Mouse (Mus musculus) olfactory bulb, adult 2 months (tissue): Measurements from ENCODE around the gene 4931409K22Rik. TPM values are rescaled to one million over a fixed set of nuclear protein-coding genes. Genes with fewer than 3 reads are reported as not detected.
A peak's percentile ranks its signal among the peaks of the same experiment; 100 is the strongest.

ENCODE experiments used
- H3K27ac ChIP-seq: fragments of 200-500 bp; 2 replicates; pipeline ENCODE4 v1.5.1; 2012; ENCODE audit warnings: low read depth, low read length; ENCODE audit not compliant: insufficient read depth
- H3K4me1 ChIP-seq: fragments of 200-500 bp; 2 replicates; pipeline ENCODE4 v1.6.1; 2012; ENCODE audit warnings: low read length; ENCODE audit not compliant: control insufficient read depth, insufficient read depth
- H3K4me3 ChIP-seq: fragments of 200-500 bp; 2 replicates; pipeline ENCODE4 v1.5.1; 2012; ENCODE audit warnings: mild to moderate bottlenecking, low read depth, low read length, moderate library complexity; ENCODE audit not compliant: insufficient read depth
- CTCF ChIP-seq: fragments of 200-500 bp; IDR thresholded peaks from 2 replicates; pipeline ENCODE4 v1.5.1; 2012; ENCODE audit warnings: low read depth, mild to moderate bottlenecking, low read length, moderate library complexity; ENCODE audit not compliant: insufficient read depth
- POLR2A ChIP-seq: fragments of 200-500 bp; IDR thresholded peaks from 2 replicates; pipeline ENCODE4 v1.6.1; 2012; ENCODE audit warnings: mild to moderate bottlenecking, low read depth, low read length, moderate library complexity; ENCODE audit not compliant: insufficient read depth
- WGBS: fragments of 180-500 bp; shearing (Covaris S2); methylation state at CpG from one replicate; pipeline ENCODE4 v1.1.7; 2018; 5-methylcytosine and 5-hydroxymethylcytosine counted together
- polyA plus RNA-seq: library from polyadenylated mRNA; stranded (reverse); fragments of >200 nt; gene quantifications from 2 replicates; pipeline ENCODE4 v1.2.4, GENCODE M21; 2012; ENCODE audit warnings: low replicate concordance; ENCODE audit not compliant: missing spikeins, insufficient read depth, insufficient read length

The 4931409K22Rik gene
- polyA plus RNA-seq, 1 experiment = not detected

GRCm38 (mm10) chr5:24536511-24536910, 20.1 kb downstream of the 4931409K22Rik start:
- H3K4me1 ChIP-seq = peaks cover 4% of the 10 kb centered on the region; the same call in 1 of the 2 replicates
- no peak overlapping the region for H3K27ac ChIP-seq
- WGBS = 73% methylated on average over 5 of the region's 5 CpGs
- TF ChIP-seq POLR2A (no peak), CTCF (no peak)
- no peak overlapping the region for H3K4me3 ChIP-seq

DNA sequence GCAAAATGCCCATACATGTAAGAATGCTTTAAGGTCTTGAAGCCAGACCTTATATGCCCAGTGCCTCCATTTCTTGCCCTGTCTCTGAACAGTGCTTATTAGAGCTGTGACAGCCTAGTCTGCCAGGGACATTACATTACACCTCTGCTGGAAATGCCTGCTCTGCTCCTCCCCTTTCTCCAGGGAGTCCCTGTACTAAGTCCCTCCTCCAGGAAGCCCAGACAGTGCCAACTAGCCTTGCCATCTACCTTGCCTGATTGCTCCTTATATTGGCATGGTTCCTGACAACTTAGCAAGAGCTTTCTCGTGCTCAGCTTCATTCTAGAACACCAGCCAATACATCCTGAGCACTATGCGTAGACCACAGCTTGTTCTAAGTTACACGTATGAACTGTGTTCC, 20.9 kb downstream of the 4931409K22Rik start:
- no peak for TF ChIP-seq POLR2A
- TF ChIP-seq CTCF = no peak
- WGBS = 88% methylated on average over 3 of the region's 3 CpGs
- Histone ChIP-seq H3K27ac (no peak overlapping the region), H3K4me1 (no peaks in the 10 kb centered on the region; the same call in 1 of the 2 replicates), H3K4me3 (no peak overlapping the region)

DNA sequence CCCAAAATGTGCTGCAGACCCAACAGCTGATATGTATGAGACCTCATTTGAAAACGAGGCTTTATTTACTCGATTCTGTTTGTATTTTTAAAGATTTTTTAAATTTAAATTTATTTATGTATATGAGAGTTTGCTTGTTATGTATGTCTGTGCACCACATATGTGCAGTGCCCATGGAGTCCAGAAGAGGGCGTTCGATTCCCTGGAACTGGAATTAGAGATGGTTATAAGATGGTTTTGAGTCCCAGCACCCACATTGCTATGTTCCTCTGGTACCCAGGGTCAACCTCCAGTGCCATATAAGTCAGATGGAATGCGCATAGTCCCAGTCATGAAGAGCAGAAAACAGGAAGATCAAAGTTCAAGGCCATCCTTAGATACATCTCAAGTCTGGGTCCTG, 22.3 kb downstream of the 4931409K22Rik start:
- 67% methylated on average over 5 of the region's 5 CpGs for WGBS
- Histone ChIP-seq H3K4me1 (peaks cover 2% of the 10 kb centered on the region; the same call in 1 of the 2 replicates), H3K4me3 (no peak overlapping the region), H3K27ac (no peak overlapping the region)
- TF ChIP-seq POLR2A = no peak
- TF ChIP-seq CTCF = no peak

GRCm38 (mm10) chr5:24533391-24533790, 23.2 kb downstream of the 4931409K22Rik start:
- TF ChIP-seq POLR2A (no peak), CTCF (peak; percentile 11; the same call in 1 of the 2 replicates)
- H3K4me3 ChIP-seq = no peak overlapping the region
- 72% methylated on average over 11 of the region's 11 CpGs for WGBS
- H3K4me1 ChIP-seq = peaks cover 2% of the 10 kb centered on the region; the same call in 1 of the 2 replicates
- no peak overlapping the region for H3K27ac ChIP-seq

DNA sequence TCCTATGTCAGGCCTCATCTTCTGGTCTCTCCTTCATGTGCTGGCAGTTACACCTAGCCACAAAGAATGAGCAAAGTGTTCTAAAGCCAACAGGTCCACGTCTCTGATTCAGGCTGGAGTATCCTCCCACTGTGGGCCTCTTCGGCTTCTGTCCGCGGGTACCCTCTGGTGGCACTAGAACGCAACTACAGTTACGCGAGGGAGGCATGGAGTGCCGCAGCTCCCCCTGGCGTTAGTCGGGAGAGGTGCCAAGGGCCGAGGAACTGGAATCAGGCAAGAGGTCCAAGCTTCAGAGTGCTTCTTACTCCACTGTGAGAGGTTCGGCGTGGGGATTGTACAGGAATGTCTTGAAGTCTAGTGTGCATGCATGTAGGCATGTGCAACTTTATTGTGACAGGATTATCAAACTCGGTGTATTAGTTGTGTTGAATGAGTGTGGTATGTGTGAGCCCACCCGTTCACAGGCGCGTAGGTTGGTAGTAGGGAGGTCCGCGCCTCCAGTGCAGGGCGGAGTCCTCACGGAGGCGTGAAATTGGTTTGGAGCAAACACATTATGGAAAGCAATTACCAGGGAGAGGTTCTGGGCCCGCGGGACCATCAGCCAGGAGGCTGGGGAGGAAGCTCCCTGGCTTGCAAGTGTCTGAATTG, 26.4 kb downstream of the 4931409K22Rik start:
- Histone ChIP-seq H3K4me3 (no peak overlapping the region), H3K4me1 (peaks cover 13% of the 10 kb centered on the region), H3K27ac (no peak overlapping the region)
- WGBS = 22% methylated on average over 24 of the region's 24 CpGs
- TF ChIP-seq POLR2A (no peak), CTCF (peak; percentile 100)

GRCm38 (mm10) chr5:24527780-24528179, 28.8 kb downstream of the 4931409K22Rik start:
- peaks cover 13% of the 10 kb centered on the region for H3K4me1 ChIP-seq
- TF ChIP-seq CTCF = no peak
- TF ChIP-seq POLR2A = no peak
- no peak overlapping the region for H3K27ac ChIP-seq
- no peak overlapping the region for H3K4me3 ChIP-seq
- WGBS = 43% methylated on average over 6 of the region's 6 CpGs

GRCm38 (mm10) chr5:24526889-24527230, 29.7 kb downstream of the 4931409K22Rik start, which contains the start of gene Gbx1:
Gene Gbx1, minus strand, starts transcription at chr5:24527202.
- TF ChIP-seq CTCF (no peak), POLR2A (no peak)
- Histone ChIP-seq H3K27ac (no peak within 1 kb of the TSS), H3K4me3 (peak within 1 kb of the TSS; percentile 39), H3K4me1 (peaks cover 13% of the 10 kb centered on the region)
- 1% methylated on average over 49 of the region's 49 CpGs for WGBS

DNA sequence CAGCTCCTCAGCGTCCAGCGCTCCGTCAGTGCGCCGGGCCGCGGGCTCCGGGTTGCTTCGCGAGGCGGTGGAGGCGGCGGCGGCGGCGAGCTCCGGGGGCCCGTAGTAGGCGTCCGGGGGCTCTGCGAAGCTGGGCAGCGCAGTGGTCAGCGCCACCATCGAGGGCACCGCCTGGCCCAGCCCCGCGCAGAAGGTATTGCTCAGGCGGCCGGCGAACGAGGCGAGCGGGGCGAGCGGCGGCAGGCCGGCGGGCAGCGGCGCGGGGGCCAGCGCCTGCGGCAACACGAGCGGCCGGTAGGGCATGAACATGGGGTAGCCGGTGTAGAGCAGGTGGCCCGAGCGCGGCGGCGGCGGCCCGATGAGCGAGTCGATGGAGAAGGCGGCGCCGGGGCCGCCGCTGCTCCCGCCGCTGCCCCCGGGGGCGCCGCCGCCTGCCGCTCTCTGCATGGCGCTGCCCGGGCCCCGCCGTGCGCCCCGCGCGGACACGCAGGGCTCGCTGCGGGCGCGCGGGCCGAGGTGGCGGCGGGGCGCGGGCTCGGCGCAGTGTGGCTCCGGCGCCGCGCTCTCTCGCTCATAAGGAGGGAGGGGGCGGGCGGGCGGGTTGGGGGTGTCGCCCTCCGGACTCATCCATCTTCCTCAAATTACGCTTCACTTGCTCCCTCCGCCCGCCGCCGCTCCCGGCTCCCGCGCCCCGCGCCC, 30.3 kb downstream of the 4931409K22Rik start:
- H3K4me3 ChIP-seq = peak overlapping the region; percentile 39
- 2% methylated on average over 109 of the region's 109 CpGs for WGBS
- TF ChIP-seq CTCF = no peak
- no peak for TF ChIP-seq POLR2A
- no peak overlapping the region for H3K27ac ChIP-seq
- peaks cover 13% of the 10 kb centered on the region for H3K4me1 ChIP-seq
